Mouse (Mus musculus) MEL (cell line): ENCODE measurements around the gene Pappa2. TPM values are rescaled to one million over a fixed set of nuclear protein-coding genes. Genes with fewer than 3 reads are reported as not detected.

Experiments used
- DNase-seq: peaks from one replicate; pipeline ENCODE4 v3.0.0; 2011; ENCODE audit warnings: low read depth, low spot score
- H3K27ac ChIP-seq: 2 replicates; pipeline ENCODE4 v1.5.1; 2012; ENCODE audit warnings: low read depth, mild to moderate bottlenecking, control low read depth, low read length, moderate library complexity; ENCODE audit not compliant: control insufficient read depth
- H3K27me3 ChIP-seq, 2 experiments: fragments of 150-350 bp in 1 of 2; sonication (generic) in 1 of 2; 2 replicates each; pipeline ENCODE4 v1.6.1; 2012; ENCODE audit warnings: low read length in 2 of 2, mild to moderate bottlenecking in 2 of 2, improper control_type of control experiment in 1 of 2, moderate library complexity in 1 of 2; ENCODE audit not compliant: insufficient read depth in 2 of 2, control insufficient read depth in 1 of 2
- H3K36me3 ChIP-seq, 2 experiments: 2 replicates each; pipeline ENCODE4 v1.6.1; 2012 to 2014; ENCODE audit warnings: low read length in 2 of 2, improper control_type of control experiment in 1 of 2, inconsistent platforms in 1 of 2, mild to moderate bottlenecking in 1 of 2; ENCODE audit not compliant: insufficient read depth in 2 of 2, control insufficient read depth in 1 of 2
- H3K4me1 ChIP-seq, 2 experiments: fragments of 150-350 bp in 1 of 2; sonication (generic) in 1 of 2; 2 replicates each; pipeline ENCODE4 v1.6.1; 2012; ENCODE audit warnings: low read length in 2 of 2, improper control_type of control experiment in 1 of 2, mild to moderate bottlenecking in 1 of 2; ENCODE audit not compliant: insufficient read depth in 2 of 2, control insufficient read depth in 1 of 2
- H3K4me3 ChIP-seq, 2 experiments: fragments of 150-350 bp in 1 of 2; sonication (generic) in 1 of 2; 2 replicates each; pipeline ENCODE4 v1.5.1; 2012; ENCODE audit warnings: low read depth in 2 of 2, low read length in 2 of 2, mild to moderate bottlenecking in 2 of 2, moderate library complexity in 2 of 2, control low read depth in 1 of 2, improper control_type of control experiment in 1 of 2; ENCODE audit not compliant: control insufficient read depth in 1 of 2, insufficient read depth in 1 of 2
- H3K79me2 ChIP-seq: 2 replicates; pipeline ENCODE4 v1.6.1; 2012; ENCODE audit warnings: mild to moderate bottlenecking, low read length, moderate library complexity; ENCODE audit not compliant: control insufficient read depth, poor library complexity, insufficient read depth
- H3K9ac ChIP-seq: 2 replicates; pipeline ENCODE4 v1.6.1; 2012; ENCODE audit warnings: low read depth, mild to moderate bottlenecking, control low read depth, low read length, moderate library complexity; ENCODE audit not compliant: control insufficient read depth, poor library complexity, severe bottlenecking
- H3K9me3 ChIP-seq: fragments of 150-350 bp; sonication (generic); replicated peaks from 2 replicates; pipeline ENCODE4 v1.6.1; 2012; ENCODE audit warnings: mild to moderate bottlenecking, low read length, improper control_type of control experiment, moderate library complexity; ENCODE audit not compliant: insufficient read depth
- CHD1 ChIP-seq: IDR thresholded peaks from 2 replicates; pipeline ENCODE4 v1.6.1; 2012; ENCODE audit warnings: low read depth, mild to moderate bottlenecking, inconsistent platforms, low read length, improper control_type of control experiment
- CHD2 ChIP-seq: IDR thresholded peaks from 2 replicates; pipeline ENCODE4 v1.6.1; 2011; ENCODE audit warnings: low read length, improper control_type of control experiment
- E2F4 ChIP-seq: IDR thresholded peaks from 2 replicates; pipeline ENCODE4 v1.6.1; 2011; ENCODE audit warnings: low read depth, low read length, improper control_type of control experiment, borderline replicate concordance
- GABPA ChIP-seq: IDR thresholded peaks from 2 replicates; pipeline ENCODE4 v1.6.1; 2012; ENCODE audit warnings: low read depth, mild to moderate bottlenecking, inconsistent platforms, low read length, improper control_type of control experiment, moderate library complexity
- HCFC1 ChIP-seq: IDR thresholded peaks from 2 replicates; pipeline ENCODE4 v1.6.1; 2012; ENCODE audit warnings: low read depth, mild to moderate bottlenecking, inconsistent platforms, low read length, improper control_type of control experiment, moderate library complexity
- JUND ChIP-seq: IDR thresholded peaks from 2 replicates; pipeline ENCODE4 v1.6.1; 2011; ENCODE audit warnings: low read depth, mild to moderate bottlenecking, improper control_type of control experiment, low read length
- KAT2A ChIP-seq: conservative IDR thresholded peaks from 2 replicates; pipeline ENCODE4 v1.6.1; 2012; ENCODE audit warnings: low read depth, low read length, improper control_type of control experiment, inconsistent platforms
- MAX ChIP-seq: IDR thresholded peaks from 2 replicates; pipeline ENCODE4 v1.6.1; 2011; ENCODE audit warnings: low read length, improper control_type of control experiment
- MAZ ChIP-seq: IDR thresholded peaks from 2 replicates; pipeline ENCODE4 v1.6.1; 2012; ENCODE audit warnings: low read depth, mild to moderate bottlenecking, inconsistent platforms, low read length, improper control_type of control experiment
- MEF2A ChIP-seq: IDR thresholded peaks from 2 replicates; pipeline ENCODE4 v1.6.1; 2014; ENCODE audit warnings: low read depth, mild to moderate bottlenecking, inconsistent platforms, low read length, improper control_type of control experiment; ENCODE audit not compliant: poor library complexity, insufficient replicate concordance, severe bottlenecking; ENCODE audit errors: extremely low read depth
- MYB ChIP-seq: IDR thresholded peaks from 2 replicates; pipeline ENCODE4 v1.6.1; 2011; ENCODE audit warnings: mild to moderate bottlenecking, low read depth, low read length, improper control_type of control experiment
- POLR2A ChIP-seq, 2 experiments: IDR thresholded peaks; 2 replicates each; pipeline ENCODE4 v1.6.1; 2011 to 2012; ENCODE audit warnings: low read length in 2 of 2, mild to moderate bottlenecking in 2 of 2, control low read depth in 1 of 2, improper control_type of control experiment in 1 of 2, low read depth in 1 of 2, moderate library complexity in 1 of 2; ENCODE audit not compliant: control insufficient read depth in 1 of 2, insufficient read depth in 1 of 2, poor library complexity in 1 of 2
- POLR2AphosphoS2 ChIP-seq: IDR thresholded peaks from 2 replicates; pipeline ENCODE4 v1.6.1; 2011; ENCODE audit warnings: low read length, improper control_type of control experiment
- POLR2AphosphoS5 ChIP-seq: IDR thresholded peaks from 2 replicates; pipeline ENCODE4 v1.6.1; 2012; ENCODE audit warnings: low read depth, borderline replicate concordance, mild to moderate bottlenecking, inconsistent platforms, low read length, moderate library complexity, mixed read lengths
- RAD21 ChIP-seq: IDR thresholded peaks from 2 replicates; pipeline ENCODE4 v1.6.1; 2011; ENCODE audit warnings: mild to moderate bottlenecking, low read depth, low read length, improper control_type of control experiment
- SIN3A ChIP-seq: IDR thresholded peaks from 2 replicates; pipeline ENCODE4 v1.6.1; 2012; ENCODE audit warnings: low read length, improper control_type of control experiment, inconsistent platforms
- TAL1 ChIP-seq: IDR thresholded peaks from 2 replicates; pipeline ENCODE4 v1.6.1; 2012; ENCODE audit warnings: mild to moderate bottlenecking, inconsistent platforms, low read length, moderate library complexity, mixed read lengths
- TBP ChIP-seq: IDR thresholded peaks from 2 replicates; pipeline ENCODE4 v1.8.0; 2011; ENCODE audit warnings: low read depth, low read length, improper control_type of control experiment
- UBTF ChIP-seq: IDR thresholded peaks from 2 replicates; pipeline ENCODE4 v1.6.1; 2012; ENCODE audit warnings: low read depth, mild to moderate bottlenecking, inconsistent platforms, low read length, improper control_type of control experiment, moderate library complexity, borderline replicate concordance; ENCODE audit not compliant: insufficient read depth
- USF2 ChIP-seq, 2 experiments: IDR thresholded peaks; 2 replicates each; pipeline ENCODE4 v1.6.1; 2011 to 2012; ENCODE audit warnings: improper control_type of control experiment in 2 of 2, low read length in 2 of 2, borderline replicate concordance in 1 of 2, inconsistent platforms in 1 of 2, low read depth in 1 of 2, mild to moderate bottlenecking in 1 of 2; ENCODE audit not compliant: insufficient read depth in 1 of 2
- ZC3H11A ChIP-seq: IDR thresholded peaks from 2 replicates; pipeline ENCODE4 v1.6.1; 2012; ENCODE audit warnings: low read depth, mild to moderate bottlenecking, inconsistent platforms, low read length, improper control_type of control experiment
- ZKSCAN1 ChIP-seq: IDR thresholded peaks from 2 replicates; pipeline ENCODE4 v1.6.1; 2012; ENCODE audit warnings: low read depth, mild to moderate bottlenecking, inconsistent platforms, low read length, improper control_type of control experiment, moderate library complexity
- ZMIZ1 ChIP-seq: IDR thresholded peaks from 2 replicates; pipeline ENCODE4 v1.6.1; 2012; ENCODE audit warnings: low read depth, mild to moderate bottlenecking, inconsistent platforms, low read length, improper control_type of control experiment, moderate library complexity
- ZNF384 ChIP-seq: IDR thresholded peaks from 2 replicates; pipeline ENCODE4 v1.6.1; 2012; ENCODE audit warnings: low read depth, mild to moderate bottlenecking, inconsistent platforms, low read length, improper control_type of control experiment
- polyA plus RNA-seq, 2 experiments: library from polyadenylated mRNA; stranded (reverse) in 1 of 2; unstranded in 1 of 2; fragments of >175 nt in 1 of 2; fragments of >200 nt in 1 of 2; gene quantifications; 2 replicates each; pipeline versions ENCODE4 v1.2.1 to v1.2.4; 2012; ENCODE audit warnings: low replicate concordance in 2 of 2, low read depth in 1 of 2; ENCODE audit not compliant: insufficient read length in 2 of 2, insufficient read depth in 1 of 2, missing spikeins in 1 of 2
- total RNA-seq: library from RNA; depleted of rRNA; stranded (reverse); fragments of 300-350 nt; gene quantifications from 2 replicates; pipeline ENCODE4 v1.2.3, GENCODE M21; 2012

Pappa2 gene
- total and polyA plus RNA-seq, 3 experiments, result not detected

DNA sequence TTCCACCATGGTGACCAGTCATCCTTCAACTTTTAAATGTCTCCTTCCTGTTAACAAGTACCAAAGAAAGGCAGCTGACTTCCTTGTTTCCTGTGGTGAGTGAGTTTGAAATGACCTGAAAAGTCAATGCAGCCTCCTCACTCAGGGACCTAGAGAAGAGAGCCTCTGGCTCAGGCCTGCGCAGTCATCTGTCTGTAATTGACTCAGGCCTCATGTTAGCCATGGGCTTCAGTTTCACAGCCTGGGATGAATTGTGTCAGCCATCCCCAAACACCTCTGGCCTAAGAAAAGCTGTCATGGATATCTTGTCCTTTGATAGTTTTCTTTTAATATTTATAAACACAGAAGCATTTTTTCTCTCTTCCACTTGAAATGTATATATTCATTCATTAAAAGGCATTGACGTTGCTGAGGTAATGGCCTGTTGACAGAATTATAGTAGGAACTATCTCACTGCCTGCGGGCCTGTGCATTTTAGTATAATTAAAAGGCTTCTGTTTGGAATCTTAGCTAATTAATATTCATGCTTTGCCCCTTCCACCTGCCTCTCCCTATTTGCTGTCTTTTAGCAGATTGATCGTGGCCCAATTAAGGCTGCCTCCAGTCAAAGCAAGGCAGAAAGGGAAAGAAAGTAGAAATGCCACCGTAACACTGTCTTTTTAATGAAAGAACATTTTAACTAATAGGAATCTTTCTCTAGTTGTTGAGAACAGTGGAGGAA, 34.8 kb upstream of the Pappa2 start:
- Histone ChIP-seq H3K4me1 (no peaks in the 10 kb centered on the region), H3K9ac (no peak overlapping the region), H3K27ac (no peak overlapping the region), H3K4me3 (no peak overlapping the region), H3K9me3 (no peaks in the 10 kb centered on the region), H3K36me3 (no peaks in the 10 kb centered on the region), H3K79me2 (no peaks in the 10 kb centered on the region), H3K27me3 (no peaks in the 10 kb centered on the region)
- no peak for TF ChIP-seq KAT2A
- no peak for TF ChIP-seq MYB
- no peak for TF ChIP-seq POLR2AphosphoS5
- no peak for TF ChIP-seq CHD1
- no peak for TF ChIP-seq TAL1
- no peak for TF ChIP-seq JUND
- no peak for TF ChIP-seq MEF2A
- no peak for TF ChIP-seq ZMIZ1
- no peak for TF ChIP-seq MAX
- no peak for TF ChIP-seq RAD21
- TF ChIP-seq UBTF, result no peak
- no peak for TF ChIP-seq ZNF384
- TF ChIP-seq POLR2A (IDR thresholded peaks at IDR 0.05; ENCODE audit: control insufficient read depth in 1 of 2, insufficient read depth in 1 of 2, low read depth in 1 of 2, low read length in 2 of 2, poor library complexity in 1 of 2), result no peak
- no peak for TF ChIP-seq TBP
- no peak for TF ChIP-seq GABPA
- no peak for TF ChIP-seq POLR2AphosphoS2
- no peak for TF ChIP-seq USF2 (IDR thresholded peaks at IDR 0.05; ENCODE audit: borderline replicate concordance in 1 of 2, insufficient read depth in 1 of 2, low read depth in 1 of 2, low read length in 2 of 2)
- TF ChIP-seq ZKSCAN1, result no peak
- no peak for TF ChIP-seq E2F4
- no peak for DNase-seq

GRCm38 (mm10) chr1:158987042-158987441, 6.8 kb upstream of the Pappa2 start:
- H3K27me3 ChIP-seq, result no peaks in the 10 kb centered on the region
- H3K27ac ChIP-seq, result no peak overlapping the region
- H3K4me3 ChIP-seq, result no peak overlapping the region
- no peaks in the 10 kb centered on the region for H3K4me1 ChIP-seq
- TF ChIP-seq SIN3A, result no peak
- no peak for TF ChIP-seq HCFC1
- no peak for TF ChIP-seq POLR2A (IDR thresholded peaks at IDR 0.05; ENCODE audit: control insufficient read depth in 1 of 2, insufficient read depth in 1 of 2, low read depth in 1 of 2, low read length in 2 of 2, poor library complexity in 1 of 2)
- no peak for TF ChIP-seq UBTF
- TF ChIP-seq MAZ, result no peak
- TF ChIP-seq ZC3H11A, result no peak
- no peak for TF ChIP-seq POLR2AphosphoS2
- no peak for TF ChIP-seq ZMIZ1
- TF ChIP-seq TBP, result no peak
- TF ChIP-seq POLR2AphosphoS5, result no peak
- no peak for TF ChIP-seq CHD2
- H3K9me3 ChIP-seq, result no peaks in the 10 kb centered on the region
- H3K79me2 ChIP-seq, result no peaks in the 10 kb centered on the region
- no peak overlapping the region for H3K9ac ChIP-seq
- H3K36me3 ChIP-seq, result no peaks in the 10 kb centered on the region
- no peak for DNase-seq
